Mouse (Mus musculus) midbrain, postnatal 0 days (tissue): ENCODE results near the gene Kifc5b. TPM values are rescaled to one million over a fixed set of nuclear protein-coding genes. Genes with fewer than 3 reads are reported as not detected.
"Not testable (repeated sequence)": the region's sequence is repeated elsewhere in the genome, so short reads cannot be mapped to it uniquely, and the experiment has no call there.

ENCODE experiments used
- ATAC-seq: fragments of 200-750 bp; cut with Nextera tagmentation; 2 replicates; pipeline ENCODE4 v1.8.0; 2017; ENCODE audit warnings: moderate number of reproducible peaks, mild to moderate bottlenecking, moderate TSS enrichment, moderate library complexity; ENCODE audit not compliant: low FRiP score
- DNase-seq: peaks from one replicate; pipeline ENCODE4 v3.0.0-alpha.2; 2015; ENCODE audit warnings: low spot score
- H3K27ac ChIP-seq: fragments of 300-500 bp; sonication (generic); 2 replicates; pipeline ENCODE4 v1.5.1; 2014; ENCODE audit warnings: low read depth, mild to moderate bottlenecking, low read length, mixed read lengths
- H3K27me3 ChIP-seq: fragments of 300-500 bp; sonication (generic); 2 replicates; pipeline ENCODE4 v1.6.1; 2014; ENCODE audit warnings: low read length, control low read depth, mixed read lengths; ENCODE audit not compliant: insufficient read depth
- H3K36me3 ChIP-seq: fragments of 300-500 bp; sonication (generic); 2 replicates; pipeline ENCODE4 v1.6.1; 2014; ENCODE audit warnings: low read length, control low read depth, mixed read lengths; ENCODE audit not compliant: insufficient read depth
- H3K4me1 ChIP-seq: fragments of 300-500 bp; sonication (generic); 2 replicates; pipeline ENCODE4 v1.6.1; 2014; ENCODE audit warnings: mild to moderate bottlenecking, control low read depth, antibody characterized with exemption, low read length, mixed read lengths; ENCODE audit not compliant: insufficient read depth
- H3K4me2 ChIP-seq: fragments of 300-500 bp; sonication (generic); 2 replicates; pipeline ENCODE4 v1.6.1; 2014; ENCODE audit warnings: low read depth, mild to moderate bottlenecking, low read length, mixed read lengths; ENCODE audit not compliant: poor library complexity, severe bottlenecking
- H3K4me3 ChIP-seq: fragments of 300-500 bp; sonication (generic); 2 replicates; pipeline ENCODE4 v1.5.1; 2014; ENCODE audit warnings: low read depth, mild to moderate bottlenecking, low read length, moderate library complexity
- H3K9ac ChIP-seq: fragments of 300-500 bp; sonication (generic); replicated peaks from 2 replicates; pipeline ENCODE4 v1.6.1; 2014; ENCODE audit warnings: mild to moderate bottlenecking, low read length, moderate library complexity, mixed read lengths; ENCODE audit not compliant: poor library complexity, severe bottlenecking
- H3K9me3 ChIP-seq: fragments of 300-500 bp; sonication (generic); 2 replicates; pipeline ENCODE4 v1.6.1; 2016; ENCODE audit warnings: low read length, control low read depth
- CTCF ChIP-seq: IDR thresholded peaks from 2 replicates; pipeline ENCODE4 v1.5.1; 2016; ENCODE audit warnings: antibody characterized with exemption, mild to moderate bottlenecking
- WGBS: fragments of 180-500 bp; shearing (Covaris S2); extraction: QIAGEN DNeasy Blood & Tissue Kit; methylation state at CpG from one replicate; pipeline ENCODE4 v1.1.7; 2014; 5-methylcytosine and 5-hydroxymethylcytosine counted together
- microRNA-seq: library from miRNA; unstranded; fragments of <30 nt; microRNA quantifications from one replicate; pipeline ENCODE4, GENCODE M21; 2016; ENCODE audit warnings: borderline number of aligned reads
- polyA plus RNA-seq: library from polyadenylated mRNA; unstranded; fragments of >200 nt; fragmentation: Nextera tagmentation; extraction: Ambion mirVana; gene quantifications from 2 replicates; pipeline ENCODE4 v1.2.1, GENCODE M21; 2015
- total RNA-seq: library from RNA; depleted of rRNA; stranded (reverse); fragments of >200 nt; gene quantifications from 2 replicates; pipeline ENCODE4 v1.2.3, GENCODE M21; 2014; rRNA removed

Gene Kifc5b
- total and polyA plus RNA-seq, 2 experiments from 2014 or later: 1.9 to 4.7 TPM

DNA sequence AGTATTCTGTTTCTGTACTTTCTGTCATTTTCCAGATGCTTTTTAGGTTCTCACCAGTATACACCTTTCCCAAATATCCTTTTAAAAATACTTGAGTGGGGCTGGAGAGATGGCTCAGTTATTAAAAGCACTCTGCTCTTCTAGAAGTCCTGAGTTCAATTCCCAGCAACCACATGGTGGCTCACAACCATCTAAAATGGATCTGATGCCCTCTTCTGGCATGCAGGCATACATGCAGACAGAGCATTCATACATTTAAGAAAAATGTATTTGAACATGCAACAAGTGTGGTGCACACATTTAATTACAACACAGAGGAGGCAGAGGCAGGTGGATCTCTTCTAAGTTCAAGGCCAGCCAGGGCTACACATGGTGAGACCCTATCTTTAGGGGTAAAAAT lies 58.5 kb downstream of the Kifc5b start:
- H3K9me3 ChIP-seq: no peaks in the 10 kb centered on the region
- H3K4me2 ChIP-seq: no peak overlapping the region
- H3K27me3 ChIP-seq: no peaks in the 10 kb centered on the region
- TF ChIP-seq CTCF: peak; percentile 46
- H3K9ac ChIP-seq: no peak overlapping the region
- DNase-seq: no peak
- H3K36me3 ChIP-seq: peaks cover 10% of the 10 kb centered on the region
- H3K27ac ChIP-seq: no peak overlapping the region
- peaks cover 8% of the 10 kb centered on the region for H3K4me1 ChIP-seq
- no peak for ATAC-seq
- H3K4me3 ChIP-seq: no peak overlapping the region

DNA sequence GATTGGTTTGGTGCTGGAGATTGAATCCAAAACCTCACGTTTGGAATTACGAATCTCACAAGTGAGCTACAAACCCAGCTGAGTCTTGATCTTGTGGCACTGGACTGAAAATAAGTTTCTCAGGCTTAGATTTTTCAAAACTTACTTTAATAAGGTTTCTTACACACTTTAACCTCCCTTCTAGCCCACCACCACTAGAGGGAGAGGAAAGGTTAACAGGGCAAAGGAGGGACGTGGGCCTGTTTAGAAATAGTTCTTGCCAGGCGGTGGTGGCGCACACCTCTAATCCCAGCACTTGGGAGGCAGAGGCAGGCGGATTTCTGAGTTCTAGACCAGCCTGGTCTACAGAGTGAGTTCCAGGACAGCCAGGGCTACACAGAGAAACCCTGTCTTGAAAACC lies 60.5 kb downstream of the Kifc5b start:
- H3K36me3 ChIP-seq, H3K27me3 ChIP-seq, H3K27ac ChIP-seq, H3K4me2 ChIP-seq, H3K9me3 ChIP-seq, DNase-seq, H3K4me1 ChIP-seq, ATAC-seq, H3K9ac ChIP-seq, H3K4me3 ChIP-seq: not testable (repeated sequence)
- 92% methylated on average over 6 of the region's 6 CpGs for WGBS
- TF ChIP-seq CTCF: peak; percentile 30

DNA sequence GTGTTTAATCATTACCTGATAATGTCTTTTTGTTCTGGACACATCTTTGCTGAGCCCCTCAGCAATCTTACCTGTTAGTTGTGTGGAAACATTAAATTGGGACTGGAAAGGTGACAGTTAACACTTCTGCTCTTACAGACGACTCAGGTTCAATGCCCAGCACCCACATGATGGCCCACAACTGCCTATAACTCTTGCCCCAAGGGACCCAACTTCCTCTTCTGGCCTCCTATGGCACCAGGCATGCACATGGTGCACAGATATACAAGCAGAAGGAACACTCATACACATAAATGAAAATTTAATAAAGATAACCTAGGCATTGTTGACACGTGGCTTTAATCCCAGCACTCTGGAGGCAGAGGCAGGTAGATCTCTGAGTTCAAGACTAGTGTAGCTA lies 62.5 kb downstream of the Kifc5b start:
- WGBS: 87% methylated on average over 2 of the region's 2 CpGs
- no peak overlapping the region for H3K4me3 ChIP-seq
- H3K4me1 ChIP-seq: no peaks in the 10 kb centered on the region; the same call in 1 of the 2 replicates
- H3K9me3 ChIP-seq: no peaks in the 10 kb centered on the region
- H3K27me3 ChIP-seq: no peaks in the 10 kb centered on the region
- no peak overlapping the region for H3K9ac ChIP-seq
- DNase-seq: no peak
- H3K36me3 ChIP-seq: peaks cover 5% of the 10 kb centered on the region
- no peak for TF ChIP-seq CTCF
- ATAC-seq: no peak
- no peak overlapping the region for H3K4me2 ChIP-seq
- no peak overlapping the region for H3K27ac ChIP-seq

DNA sequence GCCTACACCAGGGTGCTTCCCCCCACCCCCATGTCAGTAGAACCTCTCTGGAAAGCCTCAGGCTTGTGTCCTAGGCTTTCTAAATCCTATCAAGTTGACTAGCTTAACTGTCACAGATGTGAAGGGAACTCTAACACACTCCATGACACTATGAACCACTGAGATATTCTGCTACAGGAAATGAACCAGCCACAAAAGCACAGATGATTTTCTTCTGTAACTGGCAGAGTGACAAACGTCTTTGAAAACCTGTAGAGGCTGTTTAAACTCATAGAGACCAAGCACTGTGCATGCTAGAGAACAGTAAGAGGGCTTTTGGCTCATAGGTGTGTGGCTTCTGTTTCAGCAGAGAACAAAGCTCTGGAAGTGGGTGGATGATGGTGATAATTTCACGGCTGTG lies 64.2 kb downstream of the Kifc5b start:
- H3K4me3 ChIP-seq: no peak overlapping the region
- no peak overlapping the region for H3K4me2 ChIP-seq
- H3K36me3 ChIP-seq: peaks cover 5% of the 10 kb centered on the region; the same call in 1 of the 2 replicates
- H3K9ac ChIP-seq: no peak overlapping the region
- no peak for TF ChIP-seq CTCF
- H3K27me3 ChIP-seq: no peaks in the 10 kb centered on the region
- H3K4me1 ChIP-seq: no peaks in the 10 kb centered on the region; the same call in 1 of the 2 replicates
- H3K27ac ChIP-seq: no peak overlapping the region
- ATAC-seq (no peak), DNase-seq (no peak)
- no peaks in the 10 kb centered on the region for H3K9me3 ChIP-seq
- 76% methylated on average over 2 of the region's 2 CpGs for WGBS

Small RNAs within 50 kb of the gene (microRNA-seq; reads per million reads assigned to microRNA genes)
- gene Gm27775 (not detected), gene Mir3083 (2.0 reads per million), gene Mir6968 (2.3 reads per million)

Other genes with a start within 250 kb of the Kifc5b start
- 18.5 and 28.0 TPM in 2 replicates for gene Crebrf, start 201.4 kb upstream of the Kifc5b start, total RNA-seq
- gene Crebrf, start 201.4 kb upstream of the Kifc5b start, polyA plus RNA-seq: 10.2 and 11.5 TPM in 2 replicates
- gene Bnip1, start 136.0 kb upstream of the Kifc5b start, total RNA-seq: 48.2 and 56.8 TPM in 2 replicates
- gene Bnip1, start 136.0 kb upstream of the Kifc5b start, polyA plus RNA-seq: 53.4 and 53.7 TPM in 2 replicates
- gene Nkx2-5, start 72.1 kb upstream of the Kifc5b start, total RNA-seq: not detected in 2 replicates
- not detected in 2 replicates for gene Nkx2-5, start 72.1 kb upstream of the Kifc5b start, polyA plus RNA-seq
- gene Phf1, start 16.0 kb downstream of the Kifc5b start, total RNA-seq: 48.7 and 53.5 TPM in 2 replicates
- 32.8 and 35.8 TPM in 2 replicates for gene Phf1, start 16.0 kb downstream of the Kifc5b start, polyA plus RNA-seq
- gene Cuta, start 22.5 kb downstream of the Kifc5b start, total RNA-seq: 49.6 and 55.6 TPM in 2 replicates
- 136 and 143 TPM in 2 replicates for gene Cuta, start 22.5 kb downstream of the Kifc5b start, polyA plus RNA-seq
- 77.0 and 90.3 TPM in 2 replicates for gene Syngap1, start 24.2 kb downstream of the Kifc5b start, total RNA-seq
- 3.6 and 6.1 TPM in 2 replicates for gene Syngap1, start 24.2 kb downstream of the Kifc5b start, polyA plus RNA-seq
- gene Zbtb9, start 56.1 kb downstream of the Kifc5b start, total RNA-seq: 16.1 and 19.4 TPM in 2 replicates
- gene Zbtb9, start 56.1 kb downstream of the Kifc5b start, polyA plus RNA-seq: 6.6 and 6.7 TPM in 2 replicates
- gene Bak1, start 111.9 kb downstream of the Kifc5b start, total RNA-seq: 57.3 and 82.4 TPM in 2 replicates
- gene Bak1, start 111.9 kb downstream of the Kifc5b start, polyA plus RNA-seq: 3.9 and 5.3 TPM in 2 replicates
- 4.5 and 4.7 TPM in 2 replicates for gene Itpr3, start 140.2 kb downstream of the Kifc5b start, total RNA-seq
- 0.39 and 0.90 TPM in 2 replicates for gene Itpr3, start 140.2 kb downstream of the Kifc5b start, polyA plus RNA-seq
- 213 and 233 TPM in 2 replicates for gene Uqcc2, start 216.8 kb downstream of the Kifc5b start, total RNA-seq
- 453 and 478 TPM in 2 replicates for gene Uqcc2, start 216.8 kb downstream of the Kifc5b start, polyA plus RNA-seq